In genomic region chr5:115127421-115128179, GRCm38 (mm10) we compare ENCODE assay signal across 25 mouse cellular contexts. TPM values are rescaled to one million over a fixed set of nuclear protein-coding genes. Genes with fewer than 3 reads are reported as not detected.
DNase-seq lines count a peak whose midpoint lies in the region; ATAC-seq and TF ChIP-seq lines count a peak whose summit lies in the region.
"Had no signal": no experiment of that assay in that cellular context is flagged by ENCODE, and none has a peak within 500 bp of the region (broad histone marks: within the 10 kb centered on the region; RNA-seq: fewer than 3 reads in every experiment).

No protein-coding gene starts in this region.

- H3K27me3 ChIP-seq in kidney, embryonic 16.5 days (ENCODE audit: insufficient read depth, low read length): no peaks in the 10 kb centered on the region
- H3K27me3 ChIP-seq: heart, embryonic 12.5 days; hindbrain, embryonic 13.5 days; limb, embryonic 15.5 days; midbrain, embryonic 15.5 days had no signal

- no peak for DNase-seq in layer of hippocampus, adult 2 months (ENCODE audit: low spot score in 2 of 2)
- DNase-seq in layer of hippocampus, adult 18-20 months (ENCODE audit: low spot score in 2 of 2): no peak
- DNase-seq in cerebellum, postnatal 25 days: peak; percentile 50 to 64
- DNase-seq in right cerebral cortex, postnatal 14 days: no peak
- DNase-seq in thymus, postnatal 36 days: no peak
- no peak for DNase-seq in gastrocnemius, adult 8-10 months (ENCODE audit: low spot score in 2 of 2)
- DNase-seq: adrenal gland, adult 2 months; gastrocnemius, adult 2 months; heart, postnatal 14 days; lung, postnatal 10 days had no signal

- peak overlapping the region; percentile 41; the same call in 1 of the 2 replicates for H3K9ac ChIP-seq in kidney, embryonic 16.5 days (replicated peaks; ENCODE audit: low read length)
- H3K9ac ChIP-seq: heart, embryonic 12.5 days; hindbrain, embryonic 13.5 days; limb, embryonic 15.5 days; liver, postnatal 0 days; midbrain, embryonic 15.5 days had no signal

- peaks cover under 1% of the 10 kb centered on the region; the same call in 1 of the 2 replicates for H3K4me1 ChIP-seq in bone marrow, adult 2 months (ENCODE audit: control insufficient read depth, insufficient read depth, low read length)
- H3K4me1 ChIP-seq in kidney, embryonic 16.5 days (ENCODE audit: insufficient read depth, low read length): peaks cover 17% of the 10 kb centered on the region

- no peak overlapping the region for H3K4me3 ChIP-seq in layer of hippocampus, adult 2 months
- no peak overlapping the region for H3K4me3 ChIP-seq in bone marrow, adult 2 months (replicated peaks; ENCODE audit: control insufficient read depth, low read depth, low read length)
- H3K4me3 ChIP-seq in kidney, embryonic 16.5 days (ENCODE audit: low read length): no peak overlapping the region
- H3K4me3 ChIP-seq: forebrain, embryonic 10.5 days; gastrocnemius, adult 2 months; heart, embryonic 12.5 days; hindbrain, embryonic 13.5 days; limb, embryonic 15.5 days; midbrain, embryonic 15.5 days; myocyte had no signal

- H3K9me3 ChIP-seq in kidney, embryonic 16.5 days (ENCODE audit: low read length): no peaks in the 10 kb centered on the region
- H3K9me3 ChIP-seq: forebrain, embryonic 10.5 days; heart, embryonic 12.5 days; hindbrain, embryonic 13.5 days; limb, embryonic 15.5 days; midbrain, embryonic 15.5 days had no signal

- no peak for ATAC-seq in kidney, embryonic 16.5 days (ENCODE audit: low FRiP score, low TSS enrichment)
- ATAC-seq: liver, postnatal 0 days; midbrain, embryonic 15.5 days had no signal

- 90% methylated on average over 22 of the region's 22 CpGs for WGBS in bone marrow, adult 2 months
- 78% methylated on average over 22 of the region's 22 CpGs for WGBS in kidney, embryonic 16.5 days

- peak overlapping the region; percentile 53; the same call in 1 of the 2 replicates for H3K27ac ChIP-seq in layer of hippocampus, adult 2 months
- no peak overlapping the region for H3K27ac ChIP-seq in bone marrow, adult 2 months (ENCODE audit: control insufficient read depth, insufficient read depth, low read depth, low read length, poor library complexity)
- no peak overlapping the region for H3K27ac ChIP-seq in kidney, embryonic 16.5 days (ENCODE audit: low read length)
- H3K27ac ChIP-seq: forebrain, embryonic 10.5 days; gastrocnemius, adult 2 months; hindbrain, embryonic 13.5 days; limb, embryonic 15.5 days; midbrain, embryonic 15.5 days had no signal

- peaks cover 47% of the 10 kb centered on the region for H3K36me3 ChIP-seq in kidney, embryonic 16.5 days (ENCODE audit: insufficient read depth, low read length)

- H3K4me2 ChIP-seq in kidney, embryonic 16.5 days (replicated peaks; ENCODE audit: low read depth, low read length): no peak overlapping the region
- H3K4me2 ChIP-seq: heart, embryonic 12.5 days; hindbrain, embryonic 13.5 days; limb, embryonic 15.5 days; midbrain, embryonic 15.5 days had no signal

- TF ChIP-seq POLR2A in bone marrow, adult 2 months (IDR thresholded peaks at IDR 0.05; ENCODE audit: borderline replicate concordance, control insufficient read depth, low read depth, low read length): 0 out of 2 replicates have a peak, but pooled peaks have one; percentile 6

- no peak for TF ChIP-seq CTCF in layer of hippocampus, adult 2 months (conservative IDR thresholded peaks at IDR 0.05)
- TF ChIP-seq CTCF in bone marrow, adult 2 months (IDR thresholded peaks at IDR 0.05; ENCODE audit: control insufficient read depth, insufficient read depth, low read length): no peak

RNA-seq across cellular contexts. Expression of gene Unc119b, which starts 7.2 kb away (rescaled TPM):
- total RNA-seq in layer of hippocampus, adult 2 months (2021): 10 to 100 TPM; 25.9 to 28.0 TPM
- total RNA-seq in layer of hippocampus, adult 18-20 months (2021): 10 to 100 TPM; 28.1 to 30.2 TPM
- polyA plus RNA-seq in bone marrow, adult 2 months (2011; ENCODE audit: insufficient read depth, insufficient read length, low replicate concordance, missing spikeins): 3.7 and 7.8 TPM in 2 replicates
- 53.5 and 54.8 TPM in 2 replicates for polyA plus RNA-seq in kidney, embryonic 16.5 days (2015; fragmentation: Nextera tagmentation; extraction: Ambion mirVana)
- total RNA-seq in gastrocnemius, adult 8-10 months (2022): 10 to 100 TPM in 2 of 4 experiments, 1 to 10 TPM in 2; 8.6 to 11.7 (median 9.8) TPM

RNA-seq across cellular contexts. Expression of gene Acads, which starts 8.5 kb away (rescaled TPM):
- 1 to 10 TPM; 6.5 to 7.3 TPM for total RNA-seq in layer of hippocampus, adult 2 months (2021)
- 1 to 10 TPM; 7.5 to 8.1 TPM for total RNA-seq in layer of hippocampus, adult 18-20 months (2021)
- polyA plus RNA-seq in bone marrow, adult 2 months (2011; ENCODE audit: insufficient read depth, insufficient read length, low replicate concordance, missing spikeins): 12.0 and 23.7 TPM in 2 replicates
- polyA plus RNA-seq in kidney, embryonic 16.5 days (2015; fragmentation: Nextera tagmentation; extraction: Ambion mirVana): 98.1 and 106 TPM in 2 replicates
- 10 to 100 TPM; 66.4 to 76.7 (median 72.5) TPM for total RNA-seq in gastrocnemius, adult 8-10 months (2022)

RNA-seq across cellular contexts. Expression of gene Gm10401, which starts 29.5 kb away (rescaled TPM):
- total RNA-seq in layer of hippocampus, adult 2 months (2021): not detected
- total RNA-seq in layer of hippocampus, adult 18-20 months (2021): not detected
- polyA plus RNA-seq in bone marrow, adult 2 months (2011; ENCODE audit: insufficient read depth, insufficient read length, low replicate concordance, missing spikeins): not detected in 2 replicates
- 28.2 and 34.7 TPM in 2 replicates for polyA plus RNA-seq in kidney, embryonic 16.5 days (2015; fragmentation: Nextera tagmentation; extraction: Ambion mirVana)
- not detected for total RNA-seq in gastrocnemius, adult 8-10 months (2022)
- total RNA-seq: adrenal gland, adult 2 months; gastrocnemius, adult 2 months; heart, postnatal 14 days; layer of hippocampus, adult 8-10 months; left cerebral cortex, adult 18-20 months; left cerebral cortex, postnatal 36 days; megakaryocyte progenitor cell, adult 5-6 weeks; neutrophil, adult 5-6 weeks had no signal
- polyA plus RNA-seq: adrenal gland, adult 2 months; brain, embryonic 14.5 days had no signal

RNA-seq across cellular contexts. Expression of gene Mlec, which starts 30.4 kb away (rescaled TPM):
- 10 to 100 TPM; 75.7 to 84.7 TPM for total RNA-seq in layer of hippocampus, adult 2 months (2021)
- 10 to 100 TPM; 92.5 to 95.1 TPM for total RNA-seq in layer of hippocampus, adult 18-20 months (2021)
- polyA plus RNA-seq in bone marrow, adult 2 months (2011; ENCODE audit: insufficient read depth, insufficient read length, low replicate concordance, missing spikeins): 25.2 and 56.9 TPM in 2 replicates
- 85.0 and 86.2 TPM in 2 replicates for polyA plus RNA-seq in kidney, embryonic 16.5 days (2015; fragmentation: Nextera tagmentation; extraction: Ambion mirVana)
- 100 to 1,000 TPM; 140 to 220 (median 197) TPM for total RNA-seq in gastrocnemius, adult 8-10 months (2022)

Comparison
In these comparisons a context has a peak if more than half of its experiments do, and no peak if none do; other contexts are left out.
1. DNase-seq: peak in cerebellum, postnatal 25 days (2 of 2); none in layer of hippocampus, adult 2 months (0 of 2), layer of hippocampus, adult 18-20 months (0 of 2), right cerebral cortex, postnatal 14 days (single experiment), thymus, postnatal 36 days (0 of 2) and gastrocnemius, adult 8-10 months (0 of 2).
2. RNA of gene Acads, which starts 8.5 kb away (total RNA-seq): 66.4 to 76.7 TPM in gastrocnemius, adult 8-10 months; 7.5 to 8.1 TPM in layer of hippocampus, adult 18-20 months and 6.5 to 7.3 TPM in layer of hippocampus, adult 2 months; every median in the first group is over 4 times any median in the second.